Mouse (Mus musculus) brain, adult 2 months (tissue): ENCODE results near the gene Cyp4a32.
"Not testable (repeated sequence)": the region's sequence is repeated elsewhere in the genome, so short reads cannot be mapped to it uniquely, and the experiment has no call there.

ENCODE experiments used
- DNase-seq: peaks from one replicate; pipeline ENCODE4 v3.0.0; 2011; ENCODE audit warnings: low read depth, low spot score

The Cyp4a32 gene

DNA sequence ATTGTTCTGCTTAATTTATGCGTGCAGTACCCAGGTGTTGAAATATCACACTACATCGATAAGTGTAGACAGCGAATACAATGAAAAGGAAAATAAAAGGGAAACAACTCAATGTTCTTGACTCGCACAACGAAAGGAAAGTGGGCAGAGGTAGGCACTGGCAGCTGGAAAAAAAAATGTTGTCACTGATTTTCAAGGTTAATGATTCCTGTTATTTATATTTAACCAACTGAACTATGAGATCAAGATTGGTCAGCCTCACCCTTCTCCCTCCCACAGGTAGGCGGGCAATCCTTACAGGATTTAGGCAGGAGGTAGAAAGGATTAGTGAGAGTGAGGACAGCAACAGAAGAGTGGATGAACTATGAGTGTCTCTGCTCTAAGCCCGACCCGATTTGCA lies at the start of gene Cyp4a32:
Cyp4a32 (plus strand) TSS at position 359 of the 400 bp plus-strand sequence.
- DNase-seq: not testable (repeated sequence)

DNA sequence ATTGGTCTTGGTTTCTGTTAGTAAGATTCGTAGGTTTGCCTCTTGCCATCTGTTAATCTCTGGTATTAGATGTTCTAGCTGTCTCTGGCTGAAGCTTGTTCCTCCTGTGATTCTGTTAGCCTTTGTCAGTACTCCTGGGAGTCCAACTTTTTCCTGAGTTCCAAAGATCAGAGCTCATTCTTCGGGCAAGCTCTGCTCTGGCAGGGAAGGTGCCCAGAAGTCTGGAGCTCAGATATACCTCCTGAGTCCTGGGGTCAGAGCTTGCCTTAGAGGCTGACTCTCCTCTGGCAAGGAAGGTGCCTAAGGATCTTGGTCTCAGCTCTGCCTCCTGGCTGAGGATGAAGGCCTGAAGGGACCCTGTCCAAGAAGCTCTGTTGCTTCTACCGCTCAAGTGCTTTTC lies 48.0 kb upstream of the Cyp4a32 start:
- DNase-seq: no peak

DNA sequence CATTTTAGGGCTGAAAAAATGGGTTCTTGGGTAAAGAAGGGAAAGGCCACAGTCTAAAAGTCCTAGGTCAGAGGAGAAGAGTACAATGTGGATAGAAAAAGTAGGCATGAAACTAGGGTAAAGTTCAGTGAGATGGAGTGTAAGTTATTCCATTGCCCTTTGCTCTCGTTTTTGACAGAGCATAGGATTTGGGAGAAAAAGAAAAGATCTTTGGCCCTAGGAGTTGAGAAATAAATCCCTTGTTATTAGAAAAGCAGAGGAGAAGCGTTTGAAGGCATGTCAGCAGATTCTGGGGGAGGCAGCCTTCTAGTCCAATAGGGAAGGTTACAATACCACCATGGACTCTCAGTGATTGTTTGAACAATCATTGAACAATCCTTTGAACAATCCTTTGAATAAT lies 45.3 kb upstream of the Cyp4a32 start:
- DNase-seq: no peak

DNA sequence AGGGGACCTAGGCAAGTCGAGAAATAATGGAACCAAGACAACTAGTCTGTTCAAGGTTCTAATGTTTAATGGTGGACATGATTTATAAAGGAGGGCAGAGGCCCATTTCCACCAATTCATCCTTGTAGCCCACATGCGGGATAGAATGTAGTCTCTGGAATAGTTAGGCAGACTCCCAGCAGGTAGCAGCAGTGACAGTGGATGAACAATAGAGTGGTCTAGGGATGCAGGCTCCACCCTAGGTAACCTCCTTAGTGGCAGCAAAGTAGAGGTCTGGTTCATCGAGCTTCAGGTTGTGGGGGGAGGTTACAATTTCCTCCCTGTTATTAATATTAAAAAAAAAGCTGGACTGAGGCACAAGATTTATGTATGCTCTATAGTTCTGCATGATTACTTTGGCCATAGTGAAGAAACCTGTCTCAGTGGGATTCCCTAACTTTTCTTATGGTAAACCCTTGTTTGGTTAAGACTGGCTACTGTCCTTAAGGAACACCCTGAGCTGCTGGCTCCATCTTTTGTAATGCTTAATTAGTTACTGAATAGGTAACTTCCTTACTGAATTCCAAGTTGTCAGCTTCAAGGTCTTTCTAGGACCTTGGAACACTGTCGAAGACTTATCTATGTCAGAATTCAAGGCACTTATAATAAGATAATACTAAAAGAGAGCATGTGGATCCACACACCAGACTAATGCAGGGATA lies 42.8 kb upstream of the Cyp4a32 start:
- DNase-seq: no peak

DNA sequence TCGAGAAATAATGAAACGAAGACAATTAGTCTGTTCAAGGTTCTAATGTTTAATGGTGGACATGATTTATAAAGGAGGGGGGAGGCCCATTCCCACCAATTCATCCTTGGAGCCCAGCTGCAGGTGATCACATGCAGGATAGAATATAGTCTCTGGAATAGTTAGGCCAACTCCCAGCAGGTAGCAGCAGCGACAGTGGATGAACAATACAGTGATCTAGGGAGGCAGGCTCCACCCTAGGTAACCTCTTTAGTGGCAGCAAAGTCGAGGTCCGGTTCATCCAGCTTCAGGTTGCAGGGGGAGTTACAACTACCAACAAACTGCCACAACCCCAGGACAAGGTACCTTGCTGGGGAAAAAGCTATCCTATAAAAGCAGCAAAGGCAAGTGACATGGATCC lies 39.5 kb upstream of the Cyp4a32 start:
- not testable (repeated sequence) for DNase-seq

DNA sequence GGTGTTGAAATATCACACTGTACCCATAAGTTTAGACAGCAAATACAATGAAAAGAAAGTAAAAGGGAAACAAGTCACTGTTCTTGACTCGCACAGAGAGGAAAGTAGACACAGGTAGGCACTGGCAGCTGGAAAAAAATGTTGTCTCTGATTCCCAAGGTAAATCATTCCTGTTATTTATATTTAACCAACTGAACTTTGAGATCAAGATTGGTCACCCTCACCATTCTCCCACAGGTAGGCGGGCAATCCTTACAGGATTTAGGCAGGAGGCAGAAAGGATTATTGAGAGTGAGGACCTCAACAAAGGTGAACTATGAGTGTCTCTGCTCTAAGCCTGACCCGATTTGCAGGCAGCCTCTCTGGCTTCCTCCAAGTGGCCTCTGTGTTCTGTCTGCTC lies 37.4 kb upstream of the Cyp4a32 start, which contains the start of gene Cyp4a31:
Cyp4a31 (plus strand) TSS at position 249 of the 400 bp plus-strand sequence.
- no peak for DNase-seq

DNA sequence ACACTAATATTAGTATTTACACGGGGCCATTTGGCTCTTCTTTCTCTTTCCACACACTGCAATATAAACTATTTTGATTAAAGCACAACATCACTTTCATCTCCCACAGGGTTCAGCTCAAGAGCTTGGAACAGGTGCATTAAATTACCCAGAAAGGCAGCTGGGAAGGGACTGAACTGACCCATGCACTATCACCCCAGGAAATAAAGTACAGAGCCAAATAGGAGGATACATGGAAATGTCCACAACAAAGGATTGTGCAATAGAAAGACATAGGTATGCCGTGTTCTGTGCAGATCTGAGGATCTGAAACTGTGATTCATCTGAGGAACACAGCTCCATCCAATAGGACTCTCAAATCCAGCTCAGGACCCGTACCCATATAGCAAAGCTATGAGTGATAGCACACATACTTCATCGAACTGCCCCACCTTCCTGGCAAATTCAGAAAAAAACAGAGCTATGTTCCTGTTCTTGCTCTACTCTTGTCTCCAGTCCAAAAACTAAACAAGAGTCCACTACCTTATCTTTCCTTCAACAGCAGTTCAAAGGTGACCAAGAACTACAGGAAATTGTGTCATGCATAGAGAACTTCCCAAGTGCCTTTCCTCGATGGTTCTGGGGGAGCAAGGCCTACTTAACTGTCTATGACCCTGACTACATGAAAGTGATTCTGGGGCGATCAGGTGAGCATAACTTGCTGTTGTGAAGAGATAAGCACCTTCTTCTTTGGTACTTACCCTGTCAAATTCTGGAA lies 36.1 kb upstream of the Cyp4a32 start:
- not testable (repeated sequence) for DNase-seq

DNA sequence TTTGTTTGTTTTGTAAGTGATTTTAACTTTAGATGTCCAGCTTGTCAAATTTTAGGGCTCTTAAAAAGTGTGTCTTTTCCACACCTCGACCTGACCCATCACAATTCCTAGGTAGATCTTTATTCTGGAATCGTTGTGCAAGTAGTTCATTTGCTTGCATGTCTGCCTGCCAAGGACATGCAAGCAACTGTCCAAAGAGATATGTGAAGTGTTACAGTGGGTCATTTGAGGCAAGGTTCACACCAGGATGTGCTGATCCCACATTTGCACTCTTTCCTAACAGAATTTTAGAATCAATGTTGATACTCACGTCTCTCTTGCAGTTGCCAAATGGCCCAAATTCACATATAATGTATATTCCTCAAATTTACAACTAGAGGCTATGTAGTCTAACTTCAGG lies 25.5 kb upstream of the Cyp4a32 start:
- DNase-seq: no peak

DNA sequence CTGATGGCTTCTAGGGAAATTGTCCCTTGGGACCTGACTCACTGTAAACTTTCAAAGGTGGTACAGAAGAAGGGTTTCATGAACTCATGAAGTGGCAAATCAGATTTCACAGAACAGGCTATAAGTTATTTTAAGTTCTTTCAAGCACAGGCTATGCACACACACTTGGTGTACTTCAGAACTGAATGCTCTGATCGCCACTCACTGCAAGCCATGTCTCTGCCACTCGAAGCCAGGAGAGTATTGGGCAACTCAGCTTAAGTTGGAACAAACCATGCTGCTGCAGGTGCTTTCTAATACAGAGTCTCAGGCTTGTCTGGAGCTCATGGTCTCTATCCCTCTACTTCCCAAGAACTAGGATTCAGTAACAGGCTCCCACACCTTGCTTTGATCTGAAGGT lies 25.0 kb upstream of the Cyp4a32 start:
- no peak for DNase-seq

DNA sequence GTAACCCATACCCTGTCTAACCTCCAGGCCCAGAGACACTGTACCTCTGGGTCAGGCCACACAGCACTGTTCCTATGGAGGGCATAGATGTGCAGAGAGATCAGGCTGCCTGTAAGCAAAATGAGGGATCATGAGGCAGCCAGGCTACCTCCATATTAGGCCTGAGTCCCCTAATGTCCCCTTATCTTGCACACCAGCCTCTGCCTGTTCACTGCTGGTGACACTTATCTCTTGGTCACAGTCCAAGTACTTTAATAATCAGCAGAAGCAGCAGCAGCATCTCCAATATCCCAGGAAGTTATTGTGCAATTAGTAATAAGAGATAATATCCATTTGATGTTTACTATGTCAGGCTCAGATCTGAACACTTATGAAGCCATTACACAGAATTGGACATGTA lies 17.7 kb upstream of the Cyp4a32 start:
- no peak for DNase-seq

DNA sequence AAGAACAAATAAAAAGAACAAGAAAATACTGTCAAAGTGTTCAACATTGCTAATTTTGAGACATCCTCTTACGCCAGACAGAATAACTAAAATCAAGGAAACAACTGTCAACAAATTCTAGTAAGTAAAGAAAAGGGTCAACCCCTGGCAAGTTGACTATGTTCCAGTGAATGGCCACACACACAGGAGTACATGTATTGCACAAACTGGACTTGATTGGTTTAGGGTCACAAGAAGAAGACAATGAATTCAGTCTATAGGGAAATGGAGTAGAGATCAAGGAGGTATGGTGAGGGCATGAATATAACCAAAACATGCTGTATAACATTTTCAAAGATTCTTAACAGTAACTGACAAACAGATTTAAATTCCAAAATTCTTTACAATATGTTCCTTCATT lies 4.4 kb upstream of the Cyp4a32 start:
- no peak for DNase-seq

DNA sequence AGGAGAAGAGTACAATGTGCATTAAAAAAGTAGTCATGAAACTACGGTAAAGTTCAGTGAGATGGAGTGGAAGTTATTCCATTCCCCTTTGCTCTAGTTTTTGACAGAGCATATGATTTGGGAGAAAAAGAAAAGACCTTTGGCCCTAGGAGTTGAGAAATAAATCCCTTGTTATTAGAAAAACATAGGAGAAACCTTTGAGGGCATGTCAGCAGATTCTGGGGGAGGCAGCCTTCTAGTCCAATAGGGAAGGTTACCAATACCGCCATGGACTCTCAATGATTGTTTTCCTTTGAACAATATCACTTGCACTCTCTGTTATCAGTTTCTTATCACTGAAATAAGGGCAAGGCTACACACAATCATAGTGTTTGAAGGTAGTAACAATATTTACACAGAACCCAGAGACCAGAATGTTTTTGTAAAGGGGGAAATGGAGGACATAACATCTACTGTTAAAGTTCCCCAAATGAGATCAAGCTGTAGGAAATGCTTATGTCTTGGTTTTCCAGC lies 3.9 kb upstream of the Cyp4a32 start:
- DNase-seq: no peak

DNA sequence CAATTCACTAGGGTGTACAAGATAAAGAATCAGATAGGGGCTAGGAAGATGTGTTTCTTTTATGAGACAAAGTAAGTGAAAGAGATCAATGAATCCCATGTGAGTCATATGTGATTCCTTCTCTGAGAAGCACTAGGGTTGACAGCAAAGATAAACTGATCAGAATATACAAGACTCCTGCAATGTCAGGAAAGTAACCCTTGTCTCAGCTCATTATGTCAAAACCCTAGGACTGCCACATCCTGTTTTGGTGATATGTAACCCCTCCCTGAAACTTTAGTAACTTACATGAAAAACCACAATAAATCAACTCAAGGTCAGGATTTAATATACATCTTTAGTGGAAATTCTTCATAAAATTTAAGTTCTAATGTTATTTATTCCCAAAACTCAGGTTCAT lies 13.2 kb downstream of the Cyp4a32 start:
- DNase-seq: no peak

DNA sequence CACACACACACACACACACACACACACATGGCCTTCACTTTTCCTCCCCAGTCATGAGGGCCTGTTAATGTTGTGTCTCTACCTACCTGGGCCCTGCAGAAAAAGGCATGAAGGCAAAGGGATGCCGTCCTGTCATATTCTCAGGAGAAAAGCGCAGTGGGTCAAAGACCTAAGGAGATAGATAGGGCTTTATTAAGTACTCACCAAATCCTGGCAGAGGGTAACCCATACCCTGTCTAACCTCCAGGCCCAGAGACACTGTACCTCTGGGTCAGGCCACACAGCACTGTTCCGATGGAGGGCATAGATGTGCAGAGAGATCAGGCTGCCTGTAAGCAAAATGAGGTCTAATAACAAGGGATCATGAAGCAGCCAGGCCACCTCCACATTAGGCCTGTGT lies 24.8 kb downstream of the Cyp4a32 start:
- not testable (repeated sequence) for DNase-seq

DNA sequence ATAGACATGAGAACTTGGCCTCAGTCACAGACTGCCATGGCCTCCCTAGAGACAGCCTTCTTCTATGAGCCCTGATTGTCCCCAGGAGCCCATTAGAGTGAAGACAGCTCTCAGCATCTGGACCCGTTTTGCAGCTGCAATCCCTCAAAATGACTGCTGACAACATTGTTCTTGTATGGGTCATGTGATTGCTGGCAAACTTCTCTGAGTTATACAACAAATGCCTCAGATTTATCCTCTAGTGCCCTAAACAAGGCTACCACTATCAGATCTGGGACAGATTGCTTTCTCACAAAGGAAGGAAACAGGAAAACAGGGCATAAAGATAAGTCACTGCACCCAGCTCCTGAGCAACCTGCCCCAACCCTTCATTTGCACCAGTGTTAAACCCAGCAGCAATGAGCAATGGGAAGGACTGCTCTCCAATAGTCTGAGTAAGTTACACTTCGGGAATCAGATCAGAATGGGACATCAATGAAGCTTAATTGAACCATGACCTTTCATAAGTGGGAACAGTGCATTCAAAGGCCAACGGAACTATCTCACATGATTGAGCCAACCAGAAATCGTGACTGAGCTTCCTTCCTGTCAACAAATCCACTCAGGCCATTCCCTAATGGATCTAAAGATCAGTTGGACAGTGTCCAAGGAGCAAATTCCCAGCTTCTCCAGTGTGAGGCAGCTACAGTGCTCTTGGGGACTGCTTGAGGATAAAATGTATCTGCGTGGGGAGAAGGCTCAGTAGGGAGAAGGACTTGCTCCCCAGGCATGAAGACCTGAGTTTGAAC lies 42.4 kb downstream of the Cyp4a32 start:
- no peak for DNase-seq

DNA sequence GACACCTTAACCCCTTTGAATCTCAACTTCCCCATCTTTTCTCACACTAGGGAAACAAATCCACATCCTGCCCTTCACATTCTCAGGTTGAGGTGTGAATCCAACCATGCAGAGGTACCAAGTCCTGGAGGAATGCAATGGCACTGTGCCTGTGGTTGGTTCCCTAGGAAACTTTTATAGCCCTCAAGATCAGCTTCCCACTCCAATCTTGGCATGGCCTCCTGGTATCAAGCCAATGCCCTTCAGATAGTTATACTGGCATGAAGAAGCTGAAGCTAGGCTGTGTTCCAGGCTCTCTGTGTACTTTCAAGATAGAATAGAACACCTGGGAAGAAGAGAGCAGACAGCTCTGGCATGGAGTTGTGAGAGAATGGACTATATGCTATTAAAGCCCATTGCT lies 44.6 kb downstream of the Cyp4a32 start:
- DNase-seq: peak; percentile 38

DNA sequence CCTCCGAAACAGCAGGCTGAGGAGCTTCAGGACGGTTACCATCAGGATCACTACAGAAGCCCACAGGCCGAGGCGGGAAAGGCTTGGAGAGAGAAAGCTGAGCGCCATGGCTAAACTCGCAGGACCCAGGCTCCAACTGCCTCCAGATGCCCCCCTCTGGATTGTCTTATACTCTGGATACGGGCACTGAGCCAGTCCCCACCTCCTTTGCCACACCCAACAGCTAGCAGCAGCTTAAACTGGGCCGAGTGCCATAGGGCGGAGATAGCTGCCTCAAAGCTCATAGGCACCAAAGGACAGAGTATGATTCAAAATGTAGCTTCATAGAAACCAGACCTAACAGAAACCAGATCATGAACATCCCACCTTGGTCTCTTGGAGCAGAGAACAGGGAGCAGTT lies 46.8 kb downstream of the Cyp4a32 start, which contains the start of gene Cyp4b1:
Cyp4b1 (minus strand) TSS at position 144 of the 400 bp plus-strand sequence.
- DNase-seq: no peak

DNA sequence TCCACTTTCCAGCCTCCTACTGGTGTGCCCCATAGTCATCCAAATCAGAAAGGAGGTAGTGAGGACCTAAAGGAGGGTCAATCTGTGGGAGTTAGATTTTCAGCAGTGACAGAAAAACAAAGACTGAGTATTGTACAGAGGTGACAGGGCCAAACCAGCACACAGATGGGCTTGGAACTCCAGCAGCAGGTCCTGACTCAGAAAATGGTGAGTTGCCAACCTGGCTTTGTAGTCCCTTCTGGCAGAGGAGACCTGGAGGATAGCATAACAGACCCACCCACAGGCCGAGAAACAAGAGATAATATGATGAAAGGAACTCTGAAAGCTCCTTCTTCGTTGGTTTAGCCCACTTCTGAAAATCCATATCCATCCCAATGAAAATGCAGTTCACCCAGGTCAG lies 48.0 kb downstream of the Cyp4a32 start:
- no peak for DNase-seq

DNA sequence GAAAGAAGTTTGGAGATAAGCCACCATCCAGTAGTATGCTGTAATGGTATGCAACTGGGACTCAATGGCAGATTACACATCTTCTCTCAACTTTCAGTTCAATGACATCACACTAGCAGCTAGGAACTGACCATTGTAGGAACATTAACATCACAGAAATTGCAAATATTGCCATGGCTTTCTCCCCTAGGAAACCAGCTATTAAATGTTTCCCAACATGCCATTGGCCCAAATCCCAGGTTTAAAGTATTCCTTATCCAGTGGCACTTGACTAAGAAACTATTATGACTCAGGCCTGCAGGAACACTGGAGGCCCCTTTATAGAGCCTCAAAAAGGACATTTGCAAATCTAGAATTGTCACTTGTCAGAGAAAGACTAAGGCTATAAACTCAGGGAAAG lies 48.6 kb downstream of the Cyp4a32 start:
- DNase-seq: no peak

DNA sequence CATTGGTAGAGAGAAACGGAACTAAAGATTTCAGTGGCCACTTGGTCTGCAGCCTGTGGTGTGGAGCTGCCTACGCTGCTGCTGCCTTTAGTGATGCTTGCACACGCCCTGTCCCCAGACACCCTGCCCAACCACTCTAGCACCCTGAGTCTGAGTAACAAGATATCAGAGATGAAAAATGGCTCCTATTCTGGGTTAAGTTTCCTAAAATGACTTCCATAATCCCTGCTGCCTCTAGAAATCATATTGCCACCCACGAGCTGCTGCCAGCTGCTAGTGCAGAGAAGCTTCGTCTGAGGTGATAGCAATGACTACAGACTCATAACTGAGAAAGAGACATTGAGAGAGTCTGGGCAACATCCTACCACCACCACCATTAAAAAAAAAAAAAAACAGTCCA lies 50.1 kb downstream of the Cyp4a32 start:
- peak; percentile 83 for DNase-seq

DNA sequence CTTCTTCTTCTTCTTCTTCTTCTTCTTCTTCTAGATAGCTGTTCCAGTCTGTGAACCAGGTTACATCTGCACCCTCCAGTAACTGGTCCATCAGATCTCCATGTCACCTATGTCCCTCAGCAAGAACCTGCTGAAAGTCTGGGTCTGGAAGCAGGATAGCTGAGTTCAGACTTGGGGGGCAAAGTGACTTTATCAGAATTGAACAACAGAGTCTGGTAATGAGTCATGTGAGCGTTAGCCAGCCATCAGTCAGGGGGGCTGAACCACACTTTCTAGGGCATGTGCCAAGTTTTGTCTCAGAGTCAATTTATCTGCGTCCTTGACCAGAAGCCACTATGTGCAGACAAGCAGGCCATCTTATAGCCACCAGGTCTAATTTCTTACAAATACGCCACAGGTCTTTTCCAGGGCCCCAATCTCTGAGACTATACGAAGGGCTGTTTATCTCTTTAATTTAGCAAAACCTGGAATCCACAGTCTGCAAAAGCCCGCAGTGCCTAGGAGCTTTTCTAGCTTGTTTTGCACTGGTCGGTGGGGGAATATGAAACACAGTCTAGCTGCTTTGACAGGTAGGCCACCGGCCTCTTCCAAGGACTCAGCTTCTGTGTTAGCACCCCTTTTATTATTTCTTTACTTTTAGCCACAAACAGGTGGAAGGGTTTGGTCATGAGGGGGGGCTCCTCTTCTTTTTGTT lies 55.2 kb downstream of the Cyp4a32 start:
- DNase-seq: not testable (repeated sequence)
